Mouse (Mus musculus) liver, adult 2 months (tissue): ENCODE results near the gene Cited1. TPM values are rescaled to one million over a fixed set of nuclear protein-coding genes. Genes with fewer than 3 reads are reported as not detected.

Experiments
- DNase-seq: peaks from one replicate; pipeline ENCODE4 v3.0.0-alpha.2; 2011; ENCODE audit warnings: low read depth, low spot score; ENCODE audit errors: extremely low read depth
- H3K27ac ChIP-seq: fragments of 200-500 bp; replicated peaks from 2 replicates; pipeline ENCODE4 v1.5.1; 2012; ENCODE audit warnings: low read depth, mild to moderate bottlenecking, control low read depth, inconsistent platforms, low read length; ENCODE audit not compliant: insufficient read depth
- H3K27me3 ChIP-seq: fragments of 200-500 bp; 2 replicates; pipeline ENCODE4 v1.6.1; 2012; ENCODE audit warnings: mild to moderate bottlenecking, moderate library complexity, low read length, inconsistent platforms; ENCODE audit not compliant: control insufficient read depth, insufficient read depth
- H3K36me3 ChIP-seq: fragments of 200-500 bp; 2 replicates; pipeline ENCODE4 v1.6.1; 2012; ENCODE audit warnings: low read length, inconsistent platforms; ENCODE audit not compliant: control insufficient read depth, insufficient read depth
- H3K4me1 ChIP-seq: fragments of 200-500 bp; 2 replicates; pipeline ENCODE4 v1.6.1; 2011; ENCODE audit warnings: low read length; ENCODE audit not compliant: control insufficient read depth, insufficient read depth
- H3K4me3 ChIP-seq: fragments of 200-500 bp; 2 replicates; pipeline ENCODE4 v1.5.1; 2011; ENCODE audit warnings: low read depth, mild to moderate bottlenecking, control low read depth, low read length, moderate library complexity; ENCODE audit not compliant: insufficient read depth
- H3K79me2 ChIP-seq: fragments of 200-500 bp; 2 replicates; pipeline ENCODE4 v1.6.1; 2012; ENCODE audit warnings: inconsistent platforms, mild to moderate bottlenecking, low read length, moderate library complexity; ENCODE audit not compliant: control insufficient read depth, insufficient read depth
- H3K9ac ChIP-seq: fragments of 200-500 bp; 2 replicates; pipeline ENCODE4 v1.6.1; 2012; ENCODE audit warnings: low read depth, mild to moderate bottlenecking, control low read depth, inconsistent platforms, low read length
- CTCF ChIP-seq: fragments of 200-500 bp; IDR thresholded peaks from 2 replicates; pipeline ENCODE4 v1.5.1; 2011; ENCODE audit warnings: low read depth, low read length, control low read depth
- POLR2A ChIP-seq: fragments of 200-500 bp; IDR thresholded peaks from 2 replicates; pipeline ENCODE4 v1.6.1; 2011; ENCODE audit warnings: low read length, control low read depth; ENCODE audit not compliant: insufficient read depth; ENCODE audit errors: extremely low read depth
- WGBS: fragments of 180-500 bp; shearing (Covaris S2); methylation state at CpG from one replicate; pipeline ENCODE4 v1.1.7; 2018; 5-methylcytosine and 5-hydroxymethylcytosine counted together
- polyA plus RNA-seq: library from polyadenylated mRNA; depleted of rRNA; stranded (reverse); fragments of >200 nt; gene quantifications from 2 replicates; pipeline ENCODE4 v1.2.3, GENCODE M21; 2012; rRNA removed
- total RNA-seq: library from RNA; depleted of rRNA; stranded (reverse); fragments of >200 nt; gene quantifications from 2 replicates; pipeline ENCODE4 v1.2.3, GENCODE M21; 2014; rRNA removed

Cited1 gene
- total RNA-seq (not detected in 2 replicates), polyA plus RNA-seq (0.14 TPM in 1 of 2 replicates, not detected in the other)

- 0 out of 2 replicates have a peak within 1 kb of the TSS, but pooled peaks have one; percentile 50 for H3K9ac ChIP-seq
- under 1% methylated on average over 44 of the region's 44 CpGs for WGBS
- no peaks in the 10 kb centered on the region for H3K79me2 ChIP-seq
- no peaks in the 10 kb centered on the region for H3K36me3 ChIP-seq
- 0 out of 2 replicates have a peak, but pooled peaks cover 10% of the 10 kb centered on the region for H3K4me1 ChIP-seq
- no peak for TF ChIP-seq CTCF
- TF ChIP-seq POLR2A, result no peak
- peaks cover 9% of the 10 kb centered on the region; the same call in 1 of the 2 replicates for H3K27me3 ChIP-seq
- DNase-seq, result peak; percentile 18
- H3K4me3 ChIP-seq, result peak within 1 kb of the TSS; percentile 84
- H3K27ac ChIP-seq, result no peak within 1 kb of the TSS
Measured at GRCm38 (mm10) chrX:102251937-102252860, at the start of gene Cited1. TSS of gene Cited1 (minus strand) at chrX:102252181.

DNA sequence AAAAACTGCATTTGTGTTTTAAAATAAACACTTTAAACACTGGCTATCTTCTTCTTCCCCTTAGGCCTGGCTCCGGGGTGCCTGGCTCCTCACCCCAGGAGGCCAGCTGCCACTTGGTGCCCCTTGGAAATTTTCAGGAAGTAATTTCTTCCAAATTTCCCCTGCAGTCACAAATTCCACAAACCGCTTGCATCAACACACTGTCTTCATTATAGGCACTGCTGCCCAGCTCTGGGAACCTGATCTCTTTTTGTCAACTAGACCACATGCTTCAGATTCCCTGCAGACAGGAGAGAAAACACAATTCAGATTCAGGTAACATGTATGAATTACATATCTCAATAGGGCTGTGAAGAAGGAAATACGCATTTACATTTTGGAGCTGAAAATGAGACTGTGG, 32.9 kb upstream of the Cited1 start:
- WGBS, result 92% methylated on average over 3 of the region's 3 CpGs
- no peaks in the 10 kb centered on the region for H3K79me2 ChIP-seq
- H3K4me1 ChIP-seq, result no peaks in the 10 kb centered on the region
- H3K9ac ChIP-seq, result no peak overlapping the region
- H3K4me3 ChIP-seq, result no peak overlapping the region
- no peak overlapping the region for H3K27ac ChIP-seq
- no peaks in the 10 kb centered on the region for H3K36me3 ChIP-seq
- TF ChIP-seq POLR2A (no peak), CTCF (no peak)
- no peaks in the 10 kb centered on the region for H3K27me3 ChIP-seq
- DNase-seq, result no peak

DNA sequence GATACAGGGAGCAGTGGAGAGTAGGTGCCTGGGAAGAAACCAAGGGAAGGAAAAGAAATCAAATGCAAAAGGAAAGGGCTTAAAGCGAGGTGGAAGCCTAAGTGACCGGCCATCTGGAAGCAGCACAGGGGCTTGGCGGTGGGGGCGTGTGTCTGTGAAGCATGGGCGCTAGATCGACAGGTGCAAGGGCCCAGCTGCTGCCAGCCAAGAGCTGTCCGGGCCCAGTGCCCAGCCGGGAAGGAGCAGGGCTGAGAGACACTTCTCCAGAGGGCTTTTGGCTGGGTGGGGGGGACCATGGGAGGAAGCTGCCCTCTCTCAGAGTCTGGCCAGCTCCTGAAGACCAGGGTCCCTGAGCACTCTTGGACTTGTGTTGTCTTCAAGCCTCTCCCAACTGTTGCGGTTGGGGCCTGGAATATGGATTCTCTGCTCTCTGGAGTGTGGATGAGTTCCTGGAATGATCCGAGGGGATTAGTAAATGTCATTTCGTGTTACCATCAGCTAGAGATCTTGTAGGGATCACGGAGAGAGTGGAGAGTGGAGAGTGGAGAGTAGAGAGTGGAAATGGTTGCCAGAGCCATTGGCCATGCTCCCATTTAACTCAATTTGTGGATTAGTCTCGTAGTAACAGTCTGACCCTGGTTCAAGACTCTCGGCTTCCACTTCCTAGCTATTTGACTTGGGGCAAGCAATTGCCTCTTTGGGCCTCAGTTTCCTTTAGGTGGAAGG, 10.8 kb upstream of the Cited1 start:
- Histone ChIP-seq H3K27ac (no peak overlapping the region), H3K36me3 (no peaks in the 10 kb centered on the region), H3K9ac (no peak overlapping the region), H3K4me1 (no peaks in the 10 kb centered on the region), H3K27me3 (no peaks in the 10 kb centered on the region), H3K79me2 (no peaks in the 10 kb centered on the region), H3K4me3 (no peak overlapping the region)
- no peak for DNase-seq
- 89% methylated on average over 13 of the region's 14 CpGs for WGBS
- no peak for TF ChIP-seq CTCF
- no peak for TF ChIP-seq POLR2A

DNA sequence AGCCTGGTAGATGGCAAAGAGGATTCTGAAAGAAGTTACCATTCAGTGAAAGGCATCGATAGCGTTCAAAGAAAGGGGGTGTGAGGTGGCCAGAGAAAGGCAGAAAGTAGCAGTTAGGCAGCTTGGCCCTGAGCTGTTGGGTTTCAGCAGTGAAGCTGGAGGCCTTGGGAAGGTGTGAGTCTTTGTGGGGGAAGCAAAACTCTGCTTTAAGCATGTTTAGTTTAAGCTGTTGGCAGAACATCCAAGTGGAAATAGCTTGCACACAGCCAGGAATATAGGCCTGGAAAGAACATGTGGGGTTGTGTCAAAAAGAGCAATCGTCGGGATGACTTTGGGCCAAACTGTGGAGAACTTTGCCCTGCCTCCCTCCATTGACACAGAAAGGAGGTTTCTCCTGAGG, 7.8 kb upstream of the Cited1 start:
- DNase-seq, result no peak
- no peaks in the 10 kb centered on the region for H3K27me3 ChIP-seq
- no peak overlapping the region for H3K9ac ChIP-seq
- H3K27ac ChIP-seq, result no peak overlapping the region
- H3K4me3 ChIP-seq, result no peak overlapping the region
- no peaks in the 10 kb centered on the region for H3K36me3 ChIP-seq
- no peaks in the 10 kb centered on the region for H3K4me1 ChIP-seq
- no peaks in the 10 kb centered on the region for H3K79me2 ChIP-seq
- TF ChIP-seq POLR2A, result no peak
- no peak for TF ChIP-seq CTCF
- 94% methylated on average over 4 of the region's 4 CpGs for WGBS

- peaks cover 9% of the 10 kb centered on the region; the same call in 1 of the 2 replicates for H3K27me3 ChIP-seq
Measured at GRCm38 (mm10) chrX:102253892-102254291, 1.9 kb upstream of the Cited1 start.

More at GRCm38 (mm10) chrX:102253892-102254291, 1.9 kb upstream of the Cited1 start:
- Histone ChIP-seq H3K4me3 (no peak overlapping the region), H3K36me3 (no peaks in the 10 kb centered on the region), H3K9ac (no peak overlapping the region), H3K27ac (no peak overlapping the region), H3K4me1 (0 out of 2 replicates have a peak, but pooled peaks cover 10% of the 10 kb centered on the region), H3K79me2 (no peaks in the 10 kb centered on the region)
- DNase-seq, result no peak
- TF ChIP-seq POLR2A, result no peak
- TF ChIP-seq CTCF, result no peak
- 6% methylated on average over 7 of the region's 7 CpGs for WGBS
